In genomic region chr2:114654365-114655239, GRCm38 (mm10) we compare ENCODE assay signal across 7 mouse cellular contexts. TPM values are rescaled to one million over a fixed set of nuclear protein-coding genes. Genes with fewer than 3 reads are reported as not detected.
DNase-seq lines count a peak whose midpoint lies in the region; ATAC-seq lines count a peak whose summit lies in the region.

Gene Dph6 (minus strand): TSS chr2:114654964.

- intact Hi-C loops in left cerebral cortex, postnatal 36 days (cut with DNase I), result loop anchor here (1.0 kb wide), 1 partner anchor 143 kb away; no protein-coding TSS in a partner anchor

- peak within 1 kb of the TSS; percentile 68 for H3K4me3 ChIP-seq in intestine, embryonic 16.5 days (ENCODE audit: low read length)
- peak within 1 kb of the TSS; percentile 62 for H3K4me3 ChIP-seq in midbrain, embryonic 11.5 days (ENCODE audit: low read depth, low read length)

- ATAC-seq in intestine, embryonic 16.5 days, result peak; percentile 99
- ATAC-seq in midbrain, embryonic 11.5 days (ENCODE audit: low FRiP score), result peak; percentile 96

- no peaks in the 10 kb centered on the region for H3K27me3 ChIP-seq in intestine, embryonic 16.5 days (replicated peaks; ENCODE audit: control insufficient read depth, insufficient read depth, low read length)
- H3K27me3 ChIP-seq in midbrain, embryonic 11.5 days (ENCODE audit: control insufficient read depth, insufficient read depth, low read length), result no peaks in the 10 kb centered on the region

- H3K27ac ChIP-seq in intestine, embryonic 16.5 days (ENCODE audit: low read length), result peak within 1 kb of the TSS; percentile 89
- H3K27ac ChIP-seq in midbrain, embryonic 11.5 days (ENCODE audit: low read depth, low read length), result peak within 1 kb of the TSS; percentile 78

- DNase-seq in adrenal gland, adult 8-10 months, result peak; percentile 74
- DNase-seq in embryo, embryonic 9.5 days (ENCODE audit: extremely low spot score), result peak; percentile 90
- peak; percentile 60 to 85 for DNase-seq in gastrocnemius, postnatal 4 days (ENCODE audit: low spot score in 2 of 2)
- DNase-seq in left cerebral cortex, postnatal 36 days (ENCODE audit: low spot score in 2 of 2), result peak; percentile 87 to 89
- peak; percentile 99 for DNase-seq in midbrain, embryonic 11.5 days (ENCODE audit: low spot score, missing footprints)
- peak; percentile 75 for DNase-seq in skeletal muscle tissue, adult 2 months (ENCODE audit: low read depth, low spot score)

- no peaks in the 10 kb centered on the region for H3K4me1 ChIP-seq in intestine, embryonic 16.5 days (ENCODE audit: control insufficient read depth, insufficient read depth, low read length)
- H3K4me1 ChIP-seq in midbrain, embryonic 11.5 days (ENCODE audit: control insufficient read depth, insufficient read depth, low read length), result no peaks in the 10 kb centered on the region

- peak within 1 kb of the TSS; percentile 51 for H3K4me2 ChIP-seq in intestine, embryonic 16.5 days (ENCODE audit: low read depth, low read length)
- H3K4me2 ChIP-seq in midbrain, embryonic 11.5 days, result peak within 1 kb of the TSS; percentile 66

- H3K36me3 ChIP-seq in intestine, embryonic 16.5 days (ENCODE audit: control insufficient read depth, insufficient read depth, low read length), result no peaks in the 10 kb centered on the region
- no peaks in the 10 kb centered on the region for H3K36me3 ChIP-seq in midbrain, embryonic 11.5 days (ENCODE audit: control insufficient read depth, insufficient read depth, low read length)

- under 1% methylated on average over 45 of the region's 45 CpGs for WGBS in intestine, embryonic 16.5 days
- WGBS in midbrain, embryonic 11.5 days, result under 1% methylated on average over 45 of the region's 45 CpGs

- no peaks in the 10 kb centered on the region for H3K9me3 ChIP-seq in intestine, embryonic 16.5 days (ENCODE audit: control insufficient read depth, low read length)
- no peaks in the 10 kb centered on the region for H3K9me3 ChIP-seq in midbrain, embryonic 11.5 days (ENCODE audit: control insufficient read depth, low read length)

- H3K9ac ChIP-seq in intestine, embryonic 16.5 days (ENCODE audit: low read depth, low read length), result peak within 1 kb of the TSS; percentile 83
- peak within 1 kb of the TSS; percentile 88 for H3K9ac ChIP-seq in midbrain, embryonic 11.5 days (ENCODE audit: low read length)

RNA-seq across cellular contexts. Expression of gene Dph6, which starts in this region (rescaled TPM):
- total RNA-seq in adrenal gland, adult 8-10 months (2022), result 10 to 100 TPM; 18.2 to 29.0 (median 22.1) TPM
- total RNA-seq in gastrocnemius, postnatal 4 days (2021), result 1 to 10 TPM; 7.2 to 7.3 TPM
- polyA plus RNA-seq in intestine, embryonic 16.5 days (2015; fragmentation: Nextera tagmentation; extraction: Ambion mirVana), result 17.1 and 18.4 TPM in 2 replicates
- 10 to 100 TPM; 14.1 to 15.4 TPM for total RNA-seq in left cerebral cortex, postnatal 36 days (2021)
- 18.1 and 20.6 TPM in 2 replicates for polyA plus RNA-seq in midbrain, embryonic 11.5 days (2014; fragmentation: Nextera tagmentation; extraction: Ambion mirVana)

Comparison
In these comparisons a context has a peak if more than half of its experiments do, and no peak if none do; other contexts are left out.
1. Peak in every context shown above with its lines: DNase-seq, ATAC-seq, H3K4me3 ChIP-seq and H3K27ac ChIP-seq.